Mouse (Mus musculus) small intestine, adult 2 months (tissue): ENCODE measurements around the gene Plcxd2. TPM values are rescaled to one million over a fixed set of nuclear protein-coding genes. Genes with fewer than 3 reads are reported as not detected.

ENCODE experiments used
- H3K27ac ChIP-seq: fragments of 200-500 bp; 2 replicates; pipeline ENCODE4 v1.5.1; 2012; ENCODE audit warnings: low read depth, low read length, control low read depth, inconsistent platforms; ENCODE audit not compliant: insufficient read depth
- H3K27me3 ChIP-seq: fragments of 200-500 bp; 2 replicates; pipeline ENCODE4 v1.6.1; 2012; ENCODE audit warnings: mild to moderate bottlenecking, moderate library complexity, low read length, inconsistent platforms; ENCODE audit not compliant: control insufficient read depth, insufficient read depth
- H3K36me3 ChIP-seq: fragments of 200-500 bp; 2 replicates; pipeline ENCODE4 v1.6.1; 2012; ENCODE audit warnings: mild to moderate bottlenecking, low read length, control low read depth, inconsistent platforms; ENCODE audit not compliant: control insufficient read depth, insufficient read depth
- H3K4me1 ChIP-seq: fragments of 200-500 bp; 2 replicates; pipeline ENCODE4 v1.6.1; 2012; ENCODE audit warnings: low read length, inconsistent platforms, mixed read lengths; ENCODE audit not compliant: control insufficient read depth, insufficient read depth, insufficient read length
- H3K4me3 ChIP-seq: fragments of 200-500 bp; 2 replicates; pipeline ENCODE4 v1.5.1; 2012; ENCODE audit warnings: low read depth, mild to moderate bottlenecking, control low read depth, inconsistent platforms, low read length, moderate library complexity
- CTCF ChIP-seq: fragments of 200-500 bp; IDR thresholded peaks from 2 replicates; pipeline ENCODE4 v1.5.1; 2012; ENCODE audit warnings: low read depth, mild to moderate bottlenecking, control low read depth, inconsistent platforms, low read length, moderate library complexity, mixed read lengths; ENCODE audit not compliant: insufficient replicate concordance, insufficient read length; ENCODE audit errors: extremely low read depth
- POLR2A ChIP-seq: fragments of 200-500 bp; IDR thresholded peaks from 2 replicates; pipeline ENCODE4 v1.6.1; 2012; ENCODE audit warnings: low read depth, mild to moderate bottlenecking, control low read depth, inconsistent platforms, low read length, moderate library complexity
- WGBS: fragments of 180-500 bp; shearing (Covaris S2); methylation state at CpG from one replicate; pipeline ENCODE4 v1.1.7; 2018; 5-methylcytosine and 5-hydroxymethylcytosine counted together
- polyA plus RNA-seq: library from polyadenylated mRNA; depleted of rRNA; stranded (reverse); fragments of >200 nt; gene quantifications from 2 replicates; pipeline ENCODE4 v1.2.3, GENCODE M21; 2012

The Plcxd2 gene
- polyA plus RNA-seq, 1 experiment = 1.9 TPM

DNA sequence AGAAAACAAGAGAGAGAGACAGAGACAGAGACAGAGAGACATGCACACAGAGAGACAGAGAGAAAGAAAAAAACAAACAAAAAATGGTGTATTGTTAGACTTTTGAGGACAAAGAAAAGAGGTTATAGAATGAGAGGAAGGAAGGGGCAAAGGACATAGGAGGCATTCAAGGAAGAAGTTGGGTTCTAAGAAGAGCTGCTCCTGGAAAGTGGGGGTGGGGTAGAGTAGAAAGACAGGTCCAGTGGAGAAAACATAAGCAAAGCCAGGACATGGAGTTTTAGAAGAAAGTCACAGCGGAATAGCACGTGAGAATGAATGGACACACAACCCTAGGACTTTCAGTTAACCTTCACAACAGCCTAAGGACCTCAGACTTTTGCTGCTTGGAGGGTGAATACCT lies 10.4 kb upstream of the Plcxd2 start:
- TF ChIP-seq CTCF (no peak), POLR2A (no peak)
- peaks cover 10% of the 10 kb centered on the region; the same call in 1 of the 2 replicates for H3K4me1 ChIP-seq
- no peaks in the 10 kb centered on the region for H3K36me3 ChIP-seq
- WGBS = 71% methylated on average over 2 of the region's 2 CpGs
- H3K27ac ChIP-seq = no peak overlapping the region
- no peaks in the 10 kb centered on the region for H3K27me3 ChIP-seq
- H3K4me3 ChIP-seq = no peak overlapping the region

DNA sequence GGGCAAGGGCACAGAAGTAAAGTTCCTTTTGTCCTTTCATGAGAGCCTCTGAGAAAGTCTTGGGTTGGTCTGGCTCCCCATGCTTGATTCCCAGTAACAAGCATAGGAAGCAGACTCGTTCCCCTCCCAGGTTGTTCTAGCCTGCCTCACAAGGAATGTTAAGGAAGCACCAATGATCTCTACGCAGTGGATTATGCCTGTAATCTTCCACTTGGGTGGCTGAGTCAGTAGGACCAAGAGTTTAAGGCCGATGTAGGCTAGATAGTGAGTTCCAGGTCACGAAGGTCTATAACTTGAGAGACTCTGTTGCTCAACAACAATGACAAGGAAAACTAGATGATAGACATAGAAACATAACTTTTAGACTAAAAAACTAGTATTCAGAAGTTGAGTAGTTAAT lies 9.8 kb upstream of the Plcxd2 start:
- 48% methylated on average over 4 of the region's 4 CpGs for whole genome bisulfite sequencing
- Histone ChIP-seq H3K27me3 (no peaks in the 10 kb centered on the region), H3K27ac (no peak overlapping the region), H3K4me1 (peaks cover 10% of the 10 kb centered on the region; the same call in 1 of the 2 replicates), H3K4me3 (no peak overlapping the region), H3K36me3 (no peaks in the 10 kb centered on the region)
- TF ChIP-seq POLR2A (no peak), CTCF (no peak)

- Histone ChIP-seq H3K4me3 (no peak overlapping the region), H3K4me1 (peaks cover 10% of the 10 kb centered on the region; the same call in 1 of the 2 replicates), H3K27ac (no peak overlapping the region), H3K36me3 (no peaks in the 10 kb centered on the region), H3K27me3 (no peaks in the 10 kb centered on the region)
- TF ChIP-seq CTCF = no peak
- no peak for TF ChIP-seq POLR2A
- WGBS = 21% methylated on average over 1 of the region's 1 CpGs
Observed at GRCm38 (mm10) chr16:46019359-46019758, 9.3 kb upstream of the Plcxd2 start.

- TF ChIP-seq POLR2A (no peak), CTCF (no peak)
- Histone ChIP-seq H3K27ac (peak overlapping the region; percentile 35; the same call in 1 of the 2 replicates), H3K4me3 (no peak overlapping the region), H3K27me3 (no peaks in the 10 kb centered on the region), H3K36me3 (no peaks in the 10 kb centered on the region), H3K4me1 (peaks cover 6% of the 10 kb centered on the region)
- WGBS = 69% methylated on average over 1 of the region's 1 CpGs
Observed at GRCm38 (mm10) chr16:46011696-46012095, 1.7 kb upstream of the Plcxd2 start.

GRCm38 (mm10) chr16:46010906-46011220 lies 845 bp upstream of the Plcxd2 start:
- Histone ChIP-seq H3K36me3 (no peaks in the 10 kb centered on the region), H3K27me3 (no peaks in the 10 kb centered on the region), H3K4me3 (peak overlapping the region; percentile 77), H3K27ac (peak overlapping the region; percentile 88), H3K4me1 (peaks cover 8% of the 10 kb centered on the region)
- 1% methylated on average over 5 of the region's 5 CpGs for WGBS
- no peak for TF ChIP-seq CTCF
- TF ChIP-seq POLR2A = no peak

- Histone ChIP-seq H3K36me3 (no peaks in the 10 kb centered on the region), H3K4me3 (peak overlapping the region; percentile 77), H3K4me1 (peaks cover 8% of the 10 kb centered on the region), H3K27ac (peak overlapping the region; percentile 61), H3K27me3 (no peaks in the 10 kb centered on the region)
- no peak for TF ChIP-seq POLR2A
- no peak for TF ChIP-seq CTCF
- under 1% methylated on average over 13 of the region's 13 CpGs for WGBS
Observed at GRCm38 (mm10) chr16:46009717-46010116, 301 bp downstream of the Plcxd2 start.

DNA sequence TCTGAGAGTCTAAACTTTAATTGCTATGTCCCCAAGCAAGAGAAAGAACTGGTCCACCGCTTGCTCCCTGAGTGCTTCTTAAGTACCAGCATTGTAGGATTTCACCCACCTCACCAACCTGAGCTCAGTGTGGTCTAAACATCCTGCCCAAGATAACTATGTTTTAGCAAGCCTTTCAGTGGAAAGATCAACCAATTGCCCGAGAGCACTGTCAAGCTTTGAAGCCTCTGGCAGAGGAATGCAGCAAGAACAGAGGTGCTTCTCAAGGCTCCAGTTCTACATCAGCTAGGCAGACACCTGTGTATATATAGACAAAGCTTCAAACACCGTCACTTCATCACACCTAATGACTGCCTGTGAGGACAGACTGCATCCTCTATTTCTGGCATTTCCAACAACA lies 1.3 kb downstream of the Plcxd2 start:
- Histone ChIP-seq H3K27ac (no peak overlapping the region), H3K4me1 (peaks cover 8% of the 10 kb centered on the region), H3K36me3 (no peaks in the 10 kb centered on the region), H3K27me3 (no peaks in the 10 kb centered on the region), H3K4me3 (no peak overlapping the region)
- TF ChIP-seq CTCF = no peak
- whole genome bisulfite sequencing = 41% methylated on average over 3 of the region's 3 CpGs
